Mouse (Mus musculus): Measurements from ENCODE around the gene Fam71b. TPM values are rescaled to one million over a fixed set of nuclear protein-coding genes. Genes with fewer than 3 reads are reported as not detected.

Fam71b gene
- polyA plus RNA-seq, 1 experiment: not detected

DNA sequence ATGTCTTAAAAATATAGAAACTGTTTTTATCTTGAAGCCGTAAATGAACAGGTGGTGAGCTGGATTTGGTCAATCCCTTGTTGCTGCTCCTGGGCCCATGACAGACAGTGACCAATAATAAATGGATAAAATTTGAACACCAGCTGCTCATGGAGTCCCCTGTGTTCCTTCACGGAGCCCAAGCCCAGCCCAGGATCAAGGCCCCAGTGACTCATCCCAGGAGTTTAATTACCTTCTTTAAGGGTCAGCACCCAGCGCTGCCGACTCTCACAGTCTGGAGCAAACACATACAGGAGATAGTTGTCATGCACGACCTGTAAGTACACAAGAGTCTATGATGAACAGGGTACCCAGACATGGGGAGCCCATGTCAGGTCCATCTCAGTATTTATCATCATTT is 30.6 kb upstream of the Fam71b start:
- no peaks in the 10 kb centered on the region for H3K4me1 ChIP-seq (ENCODE audit: control insufficient read depth)
- no peaks in the 10 kb centered on the region for H3K9me3 ChIP-seq (ENCODE audit: control insufficient read depth, low read length)
- TF ChIP-seq GATA1 (IDR thresholded peaks at IDR 0.05; ENCODE audit: low read length) (no peak), TAL1 (IDR thresholded peaks at IDR 0.05; ENCODE audit: low read length) (no peak)
- no peaks in the 10 kb centered on the region for H3K36me3 ChIP-seq (ENCODE audit: control insufficient read depth)
- H3K4me3 ChIP-seq (replicated peaks): no peak overlapping the region
- H3K27me3 ChIP-seq (ENCODE audit: control insufficient read depth): no peaks in the 10 kb centered on the region; the same call in 1 of the 2 replicates

DNA sequence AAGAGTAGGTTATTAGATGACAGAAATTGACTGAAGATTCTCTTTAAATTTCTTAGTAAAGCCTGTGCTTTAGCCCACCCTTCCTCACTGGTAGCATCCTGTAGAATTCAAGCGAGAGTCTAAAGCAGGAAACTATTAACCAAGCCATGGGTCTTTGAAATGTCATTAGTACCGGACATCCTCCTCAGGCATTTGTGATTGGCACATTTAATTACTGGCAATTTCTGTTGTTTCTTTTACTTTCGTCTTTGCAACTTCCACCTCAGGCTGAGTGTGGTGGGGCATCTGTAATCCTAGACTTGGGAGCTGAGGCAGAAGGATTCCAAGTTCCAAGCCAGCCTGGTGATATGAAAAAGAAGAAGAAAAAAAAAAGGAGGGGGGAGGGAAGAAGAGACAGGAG is 30.0 kb upstream of the Fam71b start:
- H3K9me3 ChIP-seq (ENCODE audit: control insufficient read depth, low read length): no peaks in the 10 kb centered on the region
- H3K4me3 ChIP-seq (replicated peaks): no peak overlapping the region
- no peaks in the 10 kb centered on the region for H3K36me3 ChIP-seq (ENCODE audit: control insufficient read depth)
- TF ChIP-seq TAL1 (IDR thresholded peaks at IDR 0.05; ENCODE audit: low read length): no peak
- TF ChIP-seq GATA1 (IDR thresholded peaks at IDR 0.05; ENCODE audit: low read length): no peak
- H3K4me1 ChIP-seq (ENCODE audit: control insufficient read depth): no peaks in the 10 kb centered on the region
- no peaks in the 10 kb centered on the region; the same call in 1 of the 2 replicates for H3K27me3 ChIP-seq (ENCODE audit: control insufficient read depth)

- no peaks in the 10 kb centered on the region for H3K27me3 ChIP-seq (ENCODE audit: control insufficient read depth)
- TF ChIP-seq GATA1 (IDR thresholded peaks at IDR 0.05; ENCODE audit: low read length): no peak
- no peak for TF ChIP-seq TAL1 (IDR thresholded peaks at IDR 0.05; ENCODE audit: low read length)
- no peaks in the 10 kb centered on the region for H3K36me3 ChIP-seq (ENCODE audit: control insufficient read depth)
- no peak overlapping the region for H3K4me3 ChIP-seq (replicated peaks)
- no peaks in the 10 kb centered on the region for H3K9me3 ChIP-seq (ENCODE audit: control insufficient read depth, low read length)
- H3K4me1 ChIP-seq (ENCODE audit: control insufficient read depth): peaks cover 2% of the 10 kb centered on the region; the same call in 1 of the 2 replicates
Observed at GRCm38 (mm10) chr11:46370457-46370856, 25.9 kb upstream of the Fam71b start.

DNA sequence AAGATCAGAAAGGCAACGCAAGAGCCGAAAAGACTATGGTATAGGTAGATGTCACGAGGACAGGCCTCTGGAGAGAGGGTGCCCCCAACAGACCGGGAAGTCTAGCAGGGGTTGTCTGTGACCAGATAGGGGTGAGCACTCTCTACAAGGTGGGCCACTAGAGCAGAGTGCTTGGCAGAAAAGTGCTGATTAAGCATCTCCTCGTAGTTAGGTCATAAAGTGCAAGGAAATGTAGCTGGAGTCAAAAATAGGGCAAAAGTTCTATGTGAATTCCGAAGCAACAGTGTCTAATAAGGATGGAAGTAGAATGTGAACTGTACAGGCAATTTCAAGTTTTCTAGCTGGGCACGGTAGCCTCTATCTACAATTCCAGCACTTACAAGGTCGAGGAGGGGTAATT is 25.1 kb upstream of the Fam71b start:
- no peak for TF ChIP-seq TAL1 (IDR thresholded peaks at IDR 0.05; ENCODE audit: low read length)
- TF ChIP-seq GATA1 (IDR thresholded peaks at IDR 0.05; ENCODE audit: low read length): no peak

GRCm38 (mm10) chr11:46372331-46372953 is 23.9 kb upstream of the Fam71b start:
- no peaks in the 10 kb centered on the region for H3K36me3 ChIP-seq (ENCODE audit: control insufficient read depth)

More for the DNA sequence above, 25.1 kb upstream of the Fam71b start:
- H3K4me3 ChIP-seq (replicated peaks): no peak overlapping the region
- peaks cover 2% of the 10 kb centered on the region; the same call in 1 of the 2 replicates for H3K4me1 ChIP-seq (ENCODE audit: control insufficient read depth)
- no peaks in the 10 kb centered on the region for H3K27me3 ChIP-seq (ENCODE audit: control insufficient read depth)
- H3K36me3 ChIP-seq (ENCODE audit: control insufficient read depth): no peaks in the 10 kb centered on the region
- no peaks in the 10 kb centered on the region for H3K9me3 ChIP-seq (ENCODE audit: control insufficient read depth, low read length)

DNA sequence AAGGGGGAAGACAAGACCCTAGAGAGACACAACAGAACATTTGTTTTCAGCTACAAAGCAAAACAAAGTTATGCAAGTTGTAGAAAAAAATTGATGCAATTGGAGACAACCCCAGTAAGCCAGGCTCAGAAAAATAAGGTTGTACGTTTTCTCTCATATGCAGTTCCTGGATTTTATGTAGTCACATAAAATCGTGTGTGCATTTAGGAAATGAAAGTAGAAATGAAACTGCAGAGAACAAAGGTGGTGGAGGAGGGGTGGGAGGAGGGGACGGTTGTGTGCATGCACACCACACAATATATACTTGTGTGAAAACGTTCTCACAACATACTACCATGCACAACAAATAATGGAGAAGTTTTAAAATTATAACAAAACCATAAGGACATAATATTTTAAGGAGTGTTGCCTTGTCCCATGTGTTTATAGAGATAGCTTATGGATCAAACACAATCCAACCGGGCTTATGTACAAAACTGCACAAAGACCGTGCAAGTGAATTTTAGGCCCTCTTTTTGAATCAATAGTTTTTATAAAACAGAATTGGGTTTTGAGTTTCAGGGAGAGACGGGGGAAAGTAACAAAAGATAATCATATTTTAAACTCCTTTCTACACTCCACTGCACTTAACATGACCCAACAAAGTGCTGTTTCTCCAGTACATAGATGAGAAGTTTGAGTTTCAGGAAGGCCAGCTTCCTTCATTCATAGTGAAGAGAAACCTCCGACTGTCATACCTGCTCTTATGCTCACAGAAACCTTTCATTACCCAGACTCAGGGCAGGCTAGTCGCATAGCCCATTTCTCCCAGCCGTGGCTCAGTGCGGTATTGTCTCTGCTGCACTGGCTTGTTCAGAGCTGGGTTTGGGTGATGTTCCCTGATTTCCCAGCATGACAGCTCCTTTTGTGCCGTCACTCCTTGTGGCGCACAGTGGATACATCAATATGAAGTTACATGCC is 23.0 kb upstream of the Fam71b start:
- TF ChIP-seq TAL1 (IDR thresholded peaks at IDR 0.05; ENCODE audit: low read length) (no peak), GATA1 (IDR thresholded peaks at IDR 0.05; ENCODE audit: low read length) (no peak)
- H3K27me3 ChIP-seq (ENCODE audit: control insufficient read depth): no peaks in the 10 kb centered on the region
- H3K9me3 ChIP-seq (ENCODE audit: control insufficient read depth, low read length): no peaks in the 10 kb centered on the region
- H3K4me3 ChIP-seq (replicated peaks): no peak overlapping the region
- no peaks in the 10 kb centered on the region for H3K36me3 ChIP-seq (ENCODE audit: control insufficient read depth)
- peaks cover 19% of the 10 kb centered on the region for H3K4me1 ChIP-seq (ENCODE audit: control insufficient read depth)

More at GRCm38 (mm10) chr11:46372331-46372953, 23.9 kb upstream of the Fam71b start:
- H3K4me3 ChIP-seq (replicated peaks): no peak overlapping the region
- peaks cover 9% of the 10 kb centered on the region for H3K4me1 ChIP-seq (ENCODE audit: control insufficient read depth)
- no peaks in the 10 kb centered on the region for H3K27me3 ChIP-seq (ENCODE audit: control insufficient read depth)
- TF ChIP-seq GATA1 (IDR thresholded peaks at IDR 0.05; ENCODE audit: low read length) (no peak), TAL1 (IDR thresholded peaks at IDR 0.05; ENCODE audit: low read length) (no peak)
- H3K9me3 ChIP-seq (ENCODE audit: control insufficient read depth, low read length): no peaks in the 10 kb centered on the region

- Histone ChIP-seq H3K36me3 (ENCODE audit: control insufficient read depth) (no peaks in the 10 kb centered on the region), H3K4me3 (replicated peaks) (no peak overlapping the region), H3K4me1 (ENCODE audit: control insufficient read depth) (peaks cover 29% of the 10 kb centered on the region)
Observed at GRCm38 (mm10) chr11:46375015-46375414, 21.3 kb upstream of the Fam71b start.

GRCm38 (mm10) chr11:46377316-46377715 is 19.0 kb upstream of the Fam71b start:
- Histone ChIP-seq H3K27me3 (ENCODE audit: control insufficient read depth) (no peaks in the 10 kb centered on the region), H3K4me3 (replicated peaks) (no peak overlapping the region), H3K9me3 (ENCODE audit: control insufficient read depth, low read length) (no peaks in the 10 kb centered on the region), H3K4me1 (ENCODE audit: control insufficient read depth) (peaks cover 29% of the 10 kb centered on the region), H3K36me3 (ENCODE audit: control insufficient read depth) (no peaks in the 10 kb centered on the region)
- TF ChIP-seq GATA1 (IDR thresholded peaks at IDR 0.05; ENCODE audit: low read length) (peak; percentile 54; the same call in 1 of the 2 replicates), TAL1 (IDR thresholded peaks at IDR 0.05; ENCODE audit: low read length) (no peak)

More at GRCm38 (mm10) chr11:46375015-46375414, 21.3 kb upstream of the Fam71b start:
- Histone ChIP-seq H3K27me3 (ENCODE audit: control insufficient read depth) (no peaks in the 10 kb centered on the region), H3K9me3 (ENCODE audit: control insufficient read depth, low read length) (no peaks in the 10 kb centered on the region)
- TF ChIP-seq TAL1 (IDR thresholded peaks at IDR 0.05; ENCODE audit: low read length) (no peak), GATA1 (IDR thresholded peaks at IDR 0.05; ENCODE audit: low read length) (no peak)
